Mouse (Mus musculus): ENCODE data around the gene Coa4.

Gene Coa4

DNA sequence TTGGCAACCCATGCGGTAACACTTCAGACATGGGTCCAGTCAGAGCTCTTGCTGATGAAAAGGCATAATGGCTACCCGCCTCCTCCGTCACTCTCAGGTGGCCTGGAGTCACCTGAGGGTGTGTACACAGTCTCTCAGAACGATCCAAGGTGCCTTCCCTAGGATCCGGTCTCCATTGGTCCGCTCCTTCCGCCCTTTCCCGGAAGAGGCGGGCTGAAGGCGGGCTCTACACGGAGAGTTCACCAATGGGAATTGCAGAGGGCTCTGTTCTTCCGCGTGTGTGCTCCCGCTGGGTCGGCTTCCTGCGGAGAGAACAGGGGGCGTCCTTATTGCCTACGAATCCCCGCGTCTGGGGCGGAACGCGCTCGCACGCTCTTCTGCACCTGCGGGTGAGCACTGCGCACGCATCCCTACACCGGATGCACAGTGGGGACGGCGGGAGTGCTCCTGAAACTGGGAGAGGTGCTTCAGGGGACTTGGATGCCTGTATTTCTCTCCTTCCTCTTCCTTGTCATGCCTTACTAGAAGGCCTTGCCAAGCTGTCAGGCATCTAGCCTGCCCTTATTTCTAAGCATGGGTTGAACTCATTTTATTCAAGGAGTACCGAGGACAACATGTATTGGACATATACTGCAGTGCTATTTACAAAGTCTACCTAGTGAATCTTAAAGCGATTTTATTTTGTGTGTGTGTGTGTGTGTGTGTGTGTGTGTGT lies at the start of gene Coa4:
Gene Coa4, plus strand, starts transcription at position 268 of the 715 bp plus-strand sequence.
- in situ Hi-C loops (cut with MboI; ENCODE audit: low sequenced_read_pairs) = loop anchor here (25.0 kb wide), 1 partner anchor 275 kb away; no protein-coding TSS in a partner anchor

DNA sequence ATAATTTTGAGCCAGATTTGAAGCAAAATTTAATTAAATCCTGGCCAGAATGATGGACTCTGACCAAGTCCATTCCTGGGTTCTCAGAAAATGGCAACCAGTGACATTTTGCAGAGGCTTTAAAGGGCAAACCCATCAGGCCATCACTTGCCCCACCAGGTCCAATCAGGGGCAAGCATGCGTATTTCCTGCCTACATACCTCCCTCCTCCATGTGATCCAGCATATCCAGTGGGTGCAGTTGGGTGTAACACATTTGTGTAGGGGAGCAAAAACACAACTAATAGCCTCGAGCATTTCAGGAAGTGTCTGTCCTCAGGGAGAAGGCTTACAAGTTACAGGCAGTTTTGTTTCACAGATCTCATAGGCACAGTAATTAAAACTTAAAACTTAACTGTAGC lies 49.6 kb upstream of the Coa4 start:
- in situ Hi-C loops (cut with MboI; ENCODE audit: low sequenced_read_pairs) = no loop called here

- in situ Hi-C loops (cut with MboI; ENCODE audit: low sequenced_read_pairs) = no loop called here
Observed at GRCm38 (mm10) chr7:100488474-100489048, 48.3 kb upstream of the Coa4 start.

- in situ Hi-C loops (cut with MboI; ENCODE audit: low sequenced_read_pairs) = no loop called here
Observed at GRCm38 (mm10) chr7:100492391-100493116, 44.3 kb upstream of the Coa4 start.

DNA sequence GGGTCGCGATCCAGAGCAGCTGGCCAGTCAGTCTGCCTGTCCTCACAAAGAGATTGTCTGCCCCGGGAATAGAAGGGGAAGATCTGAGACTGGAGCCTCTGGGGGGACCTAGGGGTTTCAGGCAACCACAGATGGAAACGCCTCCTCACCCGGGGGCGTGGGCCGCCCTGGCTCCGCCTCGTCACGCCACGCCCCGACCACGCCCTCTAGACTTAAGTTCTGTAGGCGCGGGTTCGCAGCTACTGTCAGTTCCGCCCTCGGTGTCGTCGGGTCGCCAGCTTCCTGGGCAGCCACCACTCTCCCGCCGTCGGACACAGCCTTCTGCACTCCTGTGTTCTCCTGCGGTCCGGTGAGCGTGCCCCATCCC lies 43.8 kb upstream of the Coa4 start, which contains the start of gene Ucp2:
Gene Ucp2, plus strand, starts transcription at position 221 of the 367 bp plus-strand sequence.
- in situ Hi-C loops (cut with MboI; ENCODE audit: low sequenced_read_pairs) = no loop called here

GRCm38 (mm10) chr7:100493484-100494414 lies 43.1 kb upstream of the Coa4 start:
- in situ Hi-C loops (cut with MboI; ENCODE audit: low sequenced_read_pairs) = no loop called here

- in situ Hi-C loops (cut with MboI; ENCODE audit: low sequenced_read_pairs) = no loop called here
Observed at GRCm38 (mm10) chr7:100494415-100494831, 42.4 kb upstream of the Coa4 start.

- in situ Hi-C loops (cut with MboI; ENCODE audit: low sequenced_read_pairs) = no loop called here
Observed at GRCm38 (mm10) chr7:100495042-100495441, 41.8 kb upstream of the Coa4 start.

- in situ Hi-C loops (cut with MboI; ENCODE audit: low sequenced_read_pairs) = no loop called here
Observed at GRCm38 (mm10) chr7:100495581-100496251, 41.2 kb upstream of the Coa4 start.

DNA sequence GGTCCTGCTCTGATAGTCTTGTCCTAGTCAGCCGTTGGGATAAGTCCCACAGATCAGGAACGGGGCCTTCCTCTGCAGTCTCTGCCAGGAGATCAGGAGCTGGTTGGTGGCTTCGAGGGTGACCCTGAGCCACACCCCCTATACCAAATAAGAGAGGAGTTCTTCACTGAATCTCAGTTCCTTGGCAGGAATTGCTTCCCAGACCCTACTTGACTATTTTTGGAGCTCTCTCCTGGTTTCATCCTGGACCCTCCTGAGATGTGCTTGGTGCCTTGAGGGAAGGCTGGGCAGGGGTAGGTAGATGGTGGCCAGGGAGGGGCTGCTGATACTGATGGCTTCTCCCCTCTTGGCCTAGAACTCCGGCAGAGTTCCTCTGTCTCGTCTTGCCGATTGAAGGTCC lies 40.5 kb upstream of the Coa4 start:
- in situ Hi-C loops (cut with MboI; ENCODE audit: low sequenced_read_pairs) = no loop called here

DNA sequence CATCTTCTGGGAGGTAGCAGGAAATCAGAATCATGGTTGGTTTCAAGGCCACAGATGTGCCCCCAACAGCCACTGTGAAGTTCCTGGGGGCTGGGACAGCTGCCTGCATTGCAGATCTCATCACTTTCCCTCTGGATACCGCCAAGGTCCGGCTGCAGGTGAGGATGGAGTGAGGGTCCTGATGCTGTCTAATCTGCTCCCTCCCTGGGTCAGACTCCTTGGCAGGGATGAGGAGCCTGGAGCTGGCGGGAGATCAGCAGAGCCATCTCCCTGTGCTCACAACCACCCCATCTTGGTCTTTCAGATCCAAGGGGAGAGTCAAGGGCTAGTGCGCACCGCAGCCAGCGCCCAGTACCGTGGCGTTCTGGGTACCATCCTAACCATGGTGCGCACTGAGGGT lies 40.1 kb upstream of the Coa4 start:
- in situ Hi-C loops (cut with MboI; ENCODE audit: low sequenced_read_pairs) = no loop called here

DNA sequence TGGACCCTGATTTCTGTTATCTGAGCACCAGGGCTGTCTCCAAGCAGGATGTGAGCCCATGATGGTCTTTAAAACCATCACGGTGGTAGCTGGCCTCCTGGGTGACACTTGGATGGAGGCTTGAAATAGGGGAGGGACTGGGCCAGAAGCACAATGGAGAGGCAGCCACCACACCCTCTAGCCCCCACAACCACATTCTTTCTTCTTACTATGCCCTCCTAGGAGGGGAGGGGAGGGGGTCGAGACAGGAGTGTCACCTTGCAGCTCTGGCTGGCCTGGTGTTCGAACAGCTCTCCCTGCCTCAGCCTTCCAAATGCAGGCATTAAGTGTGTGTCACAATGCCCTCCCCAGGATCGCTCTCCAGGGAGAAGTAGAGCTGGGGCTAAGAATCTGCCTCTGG lies 39.5 kb upstream of the Coa4 start:
- in situ Hi-C loops (cut with MboI; ENCODE audit: low sequenced_read_pairs) = no loop called here

DNA sequence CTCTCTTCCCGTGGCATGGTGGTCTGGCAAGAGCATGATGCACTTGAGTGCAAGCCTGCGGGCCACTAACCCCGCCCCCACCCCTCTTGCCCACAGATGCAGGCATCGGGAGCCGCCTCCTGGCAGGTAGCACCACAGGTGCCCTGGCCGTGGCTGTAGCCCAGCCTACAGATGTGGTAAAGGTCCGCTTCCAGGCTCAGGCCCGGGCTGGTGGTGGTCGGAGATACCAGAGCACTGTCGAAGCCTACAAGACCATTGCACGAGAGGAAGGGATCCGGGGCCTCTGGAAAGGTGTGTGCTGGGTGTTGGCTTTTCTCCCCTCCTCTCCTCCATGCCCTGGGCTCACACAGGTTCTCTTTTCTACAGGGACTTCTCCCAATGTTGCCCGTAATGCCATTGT lies 38.9 kb upstream of the Coa4 start:
- in situ Hi-C loops (cut with MboI; ENCODE audit: low sequenced_read_pairs) = no loop called here

DNA sequence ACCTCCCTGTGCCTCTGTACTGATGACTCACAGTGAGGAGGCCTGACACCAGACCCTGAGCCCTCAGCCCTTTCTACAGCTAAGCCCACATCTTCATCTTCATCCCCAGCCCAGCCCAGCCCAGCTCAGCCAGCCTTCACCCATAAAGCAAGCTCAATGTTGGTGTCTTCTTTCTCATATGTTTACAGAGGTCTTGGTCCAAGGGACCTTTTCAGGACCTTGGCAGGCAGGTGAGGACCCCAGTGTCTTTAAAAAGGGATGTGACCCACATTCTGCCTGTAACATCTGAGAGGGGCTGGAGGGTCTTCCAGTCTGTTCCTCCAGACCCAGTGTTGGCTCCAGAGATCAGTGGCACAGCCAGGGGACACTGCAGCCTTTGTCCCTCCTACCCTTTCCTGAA lies 37.4 kb upstream of the Coa4 start:
- in situ Hi-C loops (cut with MboI; ENCODE audit: low sequenced_read_pairs) = no loop called here

DNA sequence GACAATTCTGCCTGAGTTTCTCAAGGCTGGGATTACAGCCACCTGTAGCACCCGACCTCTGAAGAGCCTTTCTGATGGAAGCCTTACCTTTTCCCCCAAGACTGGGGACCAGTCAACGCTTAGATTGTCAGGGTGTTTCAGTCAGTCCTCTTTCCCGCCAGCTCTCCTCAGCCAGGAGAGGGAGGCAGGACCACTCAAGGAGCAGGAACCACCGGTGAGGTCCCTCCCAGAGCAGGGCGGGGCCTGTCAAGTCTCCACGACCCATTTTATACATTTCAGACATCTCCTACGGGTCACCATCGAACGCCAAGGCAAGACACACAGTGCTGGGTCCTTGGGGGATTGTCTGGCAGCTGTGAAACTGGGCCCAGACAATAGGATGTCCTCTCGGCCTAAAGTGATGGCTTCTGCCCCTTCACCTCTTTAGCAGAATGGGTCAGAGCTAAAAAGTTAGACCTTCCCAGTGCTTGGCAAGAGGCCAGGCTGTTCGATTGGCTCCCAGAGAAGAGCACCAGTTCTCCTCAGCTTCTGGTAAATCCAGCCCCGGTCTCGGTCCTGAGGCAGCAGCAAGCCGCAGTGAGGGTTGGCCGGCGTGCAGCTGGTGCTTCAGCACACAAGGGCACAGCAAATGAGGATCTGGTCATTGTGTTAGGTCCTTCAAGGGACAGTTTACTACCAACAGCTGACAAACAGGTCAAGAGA lies 36.4 kb upstream of the Coa4 start:
- in situ Hi-C loops (cut with MboI; ENCODE audit: low sequenced_read_pairs) = no loop called here

DNA sequence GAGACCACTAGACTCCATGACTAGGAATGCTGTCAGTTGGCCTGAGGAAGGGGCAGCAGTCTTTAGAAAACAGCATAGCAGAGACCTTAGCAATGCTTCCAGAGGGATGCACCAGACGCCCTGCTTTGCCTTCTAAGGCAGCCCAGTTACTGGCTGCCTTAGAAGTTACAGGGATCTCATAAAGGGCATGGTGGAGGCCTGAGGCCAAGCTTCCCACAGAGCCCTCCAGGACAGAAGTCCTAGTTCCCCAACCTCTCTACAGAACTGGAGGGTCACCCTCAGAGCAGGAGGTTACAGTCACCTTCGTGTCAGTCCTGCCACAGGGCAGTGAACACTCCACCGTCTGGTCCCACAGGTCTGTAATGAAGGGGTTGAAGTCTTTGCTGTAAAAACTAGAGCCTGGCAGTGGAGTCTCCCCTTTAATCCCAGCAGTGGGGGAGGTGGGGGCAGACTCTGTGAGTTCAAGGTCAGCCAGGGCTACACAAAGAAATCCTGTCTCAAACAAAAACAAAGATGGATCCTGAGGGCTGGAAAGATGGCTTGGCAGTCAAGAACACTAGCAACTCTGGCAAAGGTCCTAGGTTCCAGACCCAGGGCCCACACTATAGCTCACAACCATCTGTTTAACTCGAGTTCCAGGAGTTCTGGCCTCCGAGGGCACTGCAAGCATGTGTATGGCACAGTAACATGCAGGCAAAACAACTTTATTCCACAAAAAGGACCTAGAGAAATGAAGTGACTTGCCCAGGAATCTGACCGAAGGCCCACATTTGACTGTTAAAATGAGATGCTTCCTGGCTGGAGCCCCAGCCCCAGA lies 35.6 kb upstream of the Coa4 start:
- in situ Hi-C loops (cut with MboI; ENCODE audit: low sequenced_read_pairs) = no loop called here

GRCm38 (mm10) chr7:100501844-100502373 lies 35.0 kb upstream of the Coa4 start:
- in situ Hi-C loops (cut with MboI; ENCODE audit: low sequenced_read_pairs) = no loop called here

- in situ Hi-C loops (cut with MboI; ENCODE audit: low sequenced_read_pairs) = no loop called here
Observed at GRCm38 (mm10) chr7:100502374-100502922, 34.4 kb upstream of the Coa4 start.
